Mouse (Mus musculus): ENCODE measurements around the gene Sirt7.

DNA sequence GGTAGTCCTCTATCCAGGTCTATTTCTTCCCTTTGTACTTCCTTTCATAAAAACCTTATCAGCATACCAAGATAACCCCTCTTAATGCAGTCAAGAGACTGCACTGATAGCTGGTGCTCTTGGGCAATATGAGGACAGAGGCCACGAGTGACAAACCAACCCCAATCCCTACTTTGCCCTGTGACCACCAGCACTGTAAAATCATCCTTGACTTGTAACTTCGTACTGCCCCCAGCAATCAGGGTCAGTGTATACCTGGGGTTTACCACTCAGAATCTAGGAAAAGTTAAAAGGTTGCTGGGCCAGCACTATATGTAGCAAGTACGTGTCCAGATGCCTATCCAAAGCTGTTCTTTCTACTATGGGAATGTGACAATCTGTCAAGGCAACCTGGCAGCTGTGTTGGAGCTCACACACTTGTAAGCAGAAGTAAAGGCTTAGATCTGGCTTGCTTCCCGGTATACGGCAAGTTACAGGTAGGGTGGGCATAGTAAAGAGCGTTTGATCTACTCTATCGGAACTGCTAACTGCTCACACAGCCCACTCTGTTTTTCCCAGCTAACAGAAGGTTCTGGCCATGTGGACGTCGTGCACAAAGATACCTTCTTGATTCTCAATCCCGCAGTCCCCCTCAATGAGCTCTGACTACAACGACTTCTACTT lies 53.2 kb downstream of the Sirt7 start:
- no peak for TF ChIP-seq ZC3H11A (IDR thresholded peaks at IDR 0.05; ENCODE audit: borderline replicate concordance, low read depth, low read length)
- no peak for TF ChIP-seq ZNF384 (IDR thresholded peaks at IDR 0.05; ENCODE audit: low read depth, low read length)
- TF ChIP-seq HCFC1 (IDR thresholded peaks at IDR 0.05; ENCODE audit: borderline replicate concordance, insufficient read depth, low read length): no peak
- TF ChIP-seq MAFK (IDR thresholded peaks at IDR 0.05; ENCODE audit: insufficient read depth, low read depth, low read length): no peak
- no peak for TF ChIP-seq CHD2 (IDR thresholded peaks at IDR 0.05; ENCODE audit: low read depth, low read length)
